Mouse (Mus musculus): Measurements from ENCODE around the gene Aco2. TPM values are rescaled to one million over a fixed set of nuclear protein-coding genes. Genes with fewer than 3 reads are reported as not detected.
A peak's percentile ranks its signal among the peaks of the same experiment; 100 is the strongest.

Aco2 gene
- total and polyA plus RNA-seq, 3 experiments = 391 to 1,044 (median 1,000) TPM

DNA sequence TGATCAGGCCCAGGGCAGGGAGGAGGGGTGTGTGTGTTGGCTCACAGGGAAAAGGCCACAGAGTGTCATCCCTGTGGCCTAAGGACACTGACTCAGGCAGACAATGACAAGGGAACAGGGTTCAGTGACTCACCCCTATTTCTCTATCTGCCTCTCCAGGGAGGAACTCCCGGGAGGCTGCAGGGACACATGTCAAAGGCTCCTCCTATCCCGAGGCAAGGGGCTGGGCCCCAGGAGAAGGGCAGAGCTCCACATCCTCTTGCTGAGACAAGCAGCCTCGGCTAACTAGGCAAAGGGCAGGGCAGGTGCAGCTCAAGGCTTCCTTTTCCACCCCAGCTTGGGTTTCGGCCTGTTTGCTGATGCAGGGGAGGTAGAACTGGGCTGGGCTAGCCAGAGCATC is 26.4 kb upstream of the Aco2 start:
- DNase-seq = peak; percentile 95

DNA sequence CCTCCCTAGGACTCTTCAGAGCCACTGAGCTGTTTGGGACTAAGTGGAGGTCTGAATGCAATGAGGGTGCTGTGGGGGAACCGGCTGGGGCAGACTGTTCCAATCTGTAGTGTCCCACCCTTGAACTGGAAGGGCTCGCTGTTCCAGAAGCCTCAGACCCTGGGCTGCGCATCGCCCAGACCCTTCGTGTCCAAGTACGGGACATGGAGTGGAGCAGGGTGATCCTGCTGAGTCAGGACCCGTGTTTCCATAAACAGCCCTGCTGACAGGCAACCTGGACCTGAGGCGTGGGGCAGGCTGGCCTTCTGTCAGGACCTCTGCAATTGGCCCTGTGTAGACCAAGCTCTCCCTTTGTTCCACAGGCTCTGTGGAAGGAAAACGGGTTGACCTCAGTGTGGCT is 25.4 kb upstream of the Aco2 start:
- no peak for DNase-seq

DNA sequence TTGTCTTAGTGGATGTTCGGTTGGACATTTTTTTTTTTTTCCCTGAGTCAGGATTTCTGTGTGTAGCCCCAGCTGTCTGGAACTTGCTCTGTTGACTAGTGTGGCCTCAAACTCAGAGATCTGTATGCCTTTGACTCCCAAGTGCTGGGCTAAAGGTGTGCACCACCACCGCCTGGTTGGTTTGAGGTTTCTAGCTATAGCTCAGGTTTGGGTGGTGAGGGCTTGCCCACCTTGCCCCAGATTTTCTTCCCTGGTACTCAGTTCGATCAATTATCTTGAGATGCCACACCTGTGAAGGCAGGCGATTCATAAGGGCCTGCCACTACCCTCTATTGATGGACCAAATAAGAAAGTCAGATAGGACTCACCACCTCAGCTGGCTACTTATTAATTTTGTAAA is 24.9 kb upstream of the Aco2 start:
- no peak for DNase-seq

DNA sequence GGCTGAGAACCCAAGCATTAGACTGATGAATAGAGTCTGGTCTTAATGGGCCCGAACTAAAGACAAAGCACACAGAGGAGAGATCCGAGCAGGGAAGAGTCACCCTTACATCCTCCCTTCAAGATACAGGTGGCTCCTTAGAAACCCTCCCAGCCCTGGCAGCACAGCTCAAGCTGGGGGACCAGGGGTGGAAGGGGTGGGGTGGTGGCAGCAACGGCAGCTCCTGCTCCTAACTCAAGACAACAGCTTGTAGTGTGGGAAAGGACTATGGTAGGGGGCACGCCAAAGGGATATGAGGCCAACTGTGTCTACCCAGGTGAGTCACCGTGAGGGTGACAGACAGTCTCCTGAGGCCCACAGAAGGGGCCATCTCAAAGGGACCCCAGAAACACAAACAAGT is 24.2 kb upstream of the Aco2 start:
- no peak for DNase-seq

DNA sequence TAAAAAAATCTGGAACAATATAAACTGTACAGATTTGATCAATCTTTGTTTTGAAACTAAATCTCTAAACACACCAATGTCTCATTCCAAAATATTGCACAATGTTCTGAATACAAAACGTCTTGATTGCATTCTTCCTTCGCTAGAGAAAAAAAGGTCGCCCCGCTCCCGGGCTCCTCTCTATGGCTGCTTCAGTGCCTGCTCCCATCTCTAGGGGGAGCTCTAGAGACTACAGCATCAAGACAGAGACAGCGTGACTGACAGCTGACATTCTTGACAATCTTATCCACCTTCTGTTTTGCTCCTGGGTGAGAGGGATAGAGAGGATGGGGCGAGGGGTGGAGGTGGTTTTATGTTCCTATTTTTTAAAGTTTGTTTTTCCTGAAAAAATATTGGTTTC is 23.8 kb upstream of the Aco2 start:
- DNase-seq = peak; percentile 70

DNA sequence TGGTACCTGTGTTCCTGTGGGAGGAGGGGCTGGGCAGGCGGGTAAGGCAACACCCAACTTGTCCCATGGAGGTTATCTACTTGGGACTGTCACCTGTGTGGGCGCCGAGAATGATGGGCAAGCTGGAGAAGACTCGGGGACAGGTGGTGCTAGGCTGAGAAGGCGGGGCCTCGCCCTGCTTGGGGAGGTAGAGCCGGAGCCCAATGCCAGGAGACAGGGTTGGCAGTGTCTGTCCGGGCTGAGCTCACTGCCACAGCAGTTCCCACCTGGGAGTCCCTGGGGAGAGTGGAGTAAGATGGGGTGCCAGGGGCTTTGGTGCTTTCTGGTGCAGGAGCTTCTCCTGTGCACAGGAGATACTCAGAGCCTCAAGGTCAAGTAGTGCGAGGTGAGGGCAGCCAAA is 23.0 kb upstream of the Aco2 start:
- DNase-seq = no peak

DNA sequence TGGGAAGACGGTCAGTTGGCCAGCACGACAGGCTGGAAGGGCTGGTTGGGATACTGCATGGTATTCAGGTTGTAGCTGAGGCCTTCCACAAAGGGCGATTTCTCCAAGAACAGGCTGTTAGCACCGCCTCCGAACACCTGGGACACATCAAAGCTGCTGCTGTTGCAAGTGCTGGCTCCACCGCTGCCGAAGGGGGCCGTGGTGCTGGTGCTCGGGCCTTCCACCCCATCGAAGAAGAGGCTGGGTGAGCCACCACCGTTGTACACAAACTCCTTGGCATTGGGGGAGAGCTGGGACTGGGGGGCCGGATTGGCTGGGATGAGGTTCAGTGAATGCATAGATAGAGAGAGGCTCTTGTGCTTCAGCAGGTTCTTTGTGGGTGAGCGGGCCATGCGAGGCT is 21.4 kb upstream of the Aco2 start:
- no peak for DNase-seq

DNA sequence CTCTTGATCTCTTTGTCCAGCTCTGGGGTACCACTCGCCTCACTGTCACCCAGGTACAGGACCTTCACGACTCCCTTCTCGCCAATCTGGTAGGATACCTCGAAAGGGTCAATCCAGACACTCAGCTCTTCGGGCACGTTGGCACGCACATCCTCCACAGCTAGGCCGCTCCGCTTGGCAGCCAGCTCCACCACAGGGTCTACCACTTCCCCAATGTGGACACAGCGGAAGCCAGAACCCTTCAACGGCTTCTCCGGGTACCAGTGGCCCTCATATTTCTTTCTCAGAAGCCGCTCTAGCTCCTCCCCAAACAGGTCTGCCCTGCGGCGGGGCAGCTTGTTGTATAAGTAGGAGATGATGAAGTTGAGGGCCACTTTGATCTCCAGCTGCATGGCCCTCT is 20.7 kb upstream of the Aco2 start:
- no peak for DNase-seq

DNA sequence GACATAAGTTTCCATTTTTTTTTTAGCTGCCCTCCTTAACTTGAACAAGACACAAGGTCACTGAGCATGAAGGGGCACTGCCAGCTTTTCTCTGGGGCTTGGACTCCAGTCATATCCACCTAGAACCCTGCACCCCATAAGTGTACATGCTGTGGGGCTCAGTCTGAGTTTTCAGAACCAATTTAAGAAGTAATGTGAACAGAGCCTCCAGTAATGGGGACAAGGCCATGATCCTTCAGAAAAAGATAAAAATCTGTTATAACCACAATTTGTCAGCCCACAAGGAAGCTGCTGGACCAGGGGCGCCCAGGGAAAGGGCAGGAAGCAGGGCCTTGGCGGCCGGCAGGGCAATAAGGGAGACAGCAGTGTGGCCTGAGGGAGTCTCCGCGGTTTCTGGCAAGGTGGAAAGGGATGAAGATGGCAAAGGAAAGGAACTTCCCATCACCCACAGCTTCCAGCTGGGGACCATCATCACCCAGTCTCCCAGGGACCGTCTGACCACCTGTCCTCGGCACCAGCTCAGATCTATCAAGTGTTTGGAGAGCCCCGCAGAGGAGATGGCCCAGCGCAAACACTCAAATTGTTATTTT is 19.6 kb upstream of the Aco2 start:
- DNase-seq = peak; percentile 67

DNA sequence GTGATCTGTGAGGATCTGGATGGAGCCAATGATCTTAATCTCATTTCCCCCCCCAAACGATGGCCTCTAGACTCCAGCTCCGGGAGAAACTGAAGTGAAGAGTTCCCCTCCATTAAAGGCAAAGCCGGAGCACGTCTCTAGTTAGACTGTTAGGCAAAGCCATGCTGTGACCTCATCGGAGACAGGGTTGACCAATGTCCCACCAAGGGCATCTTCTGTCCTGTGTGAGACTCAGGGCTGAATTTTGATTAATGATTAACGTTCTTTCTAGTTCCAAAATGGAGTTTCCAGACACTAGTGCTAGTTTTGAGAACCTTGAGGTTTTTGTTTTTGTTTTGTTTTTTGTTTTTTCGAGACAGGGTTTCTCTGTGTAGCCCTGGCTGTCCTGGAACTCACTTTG is 19.0 kb upstream of the Aco2 start:
- peak; percentile 73 for DNase-seq

DNA sequence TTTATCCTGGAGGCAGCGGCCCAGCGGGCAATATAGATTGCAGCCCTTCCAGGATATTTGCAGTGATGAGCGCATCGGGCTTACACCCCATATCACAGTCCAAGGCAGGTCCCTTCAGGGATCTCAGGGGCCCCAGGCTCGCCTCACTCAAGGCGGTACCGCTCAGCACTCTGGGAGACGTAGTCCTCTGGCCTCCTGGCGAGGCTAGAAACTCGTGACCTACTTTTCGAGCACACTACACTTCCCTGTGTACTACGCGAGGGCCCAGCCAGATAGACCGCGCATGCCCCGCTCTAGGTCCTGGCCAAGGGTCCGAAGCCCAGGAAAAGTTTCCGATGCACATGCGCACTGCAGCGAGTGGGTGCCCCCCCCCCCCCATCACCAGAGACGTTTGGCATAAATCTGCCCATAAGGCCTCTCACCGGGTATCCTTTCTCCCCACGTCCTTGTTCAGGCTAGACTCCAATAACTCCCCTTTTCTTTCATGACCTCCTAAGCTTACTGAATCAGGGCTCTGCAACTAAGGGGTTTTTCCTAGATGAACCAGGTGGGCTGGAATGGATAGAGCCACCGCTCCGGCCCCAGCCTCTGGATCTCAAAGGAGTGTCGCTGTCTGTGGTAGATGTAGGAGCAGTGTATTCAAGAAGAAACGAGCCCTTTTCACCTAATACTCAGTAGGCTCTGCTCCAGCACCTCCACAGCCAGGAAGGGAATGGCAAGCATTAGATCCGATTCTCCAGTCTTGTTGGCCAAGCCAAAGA is 15.9 kb upstream of the Aco2 start:
- peak; percentile 93 for DNase-seq

DNA sequence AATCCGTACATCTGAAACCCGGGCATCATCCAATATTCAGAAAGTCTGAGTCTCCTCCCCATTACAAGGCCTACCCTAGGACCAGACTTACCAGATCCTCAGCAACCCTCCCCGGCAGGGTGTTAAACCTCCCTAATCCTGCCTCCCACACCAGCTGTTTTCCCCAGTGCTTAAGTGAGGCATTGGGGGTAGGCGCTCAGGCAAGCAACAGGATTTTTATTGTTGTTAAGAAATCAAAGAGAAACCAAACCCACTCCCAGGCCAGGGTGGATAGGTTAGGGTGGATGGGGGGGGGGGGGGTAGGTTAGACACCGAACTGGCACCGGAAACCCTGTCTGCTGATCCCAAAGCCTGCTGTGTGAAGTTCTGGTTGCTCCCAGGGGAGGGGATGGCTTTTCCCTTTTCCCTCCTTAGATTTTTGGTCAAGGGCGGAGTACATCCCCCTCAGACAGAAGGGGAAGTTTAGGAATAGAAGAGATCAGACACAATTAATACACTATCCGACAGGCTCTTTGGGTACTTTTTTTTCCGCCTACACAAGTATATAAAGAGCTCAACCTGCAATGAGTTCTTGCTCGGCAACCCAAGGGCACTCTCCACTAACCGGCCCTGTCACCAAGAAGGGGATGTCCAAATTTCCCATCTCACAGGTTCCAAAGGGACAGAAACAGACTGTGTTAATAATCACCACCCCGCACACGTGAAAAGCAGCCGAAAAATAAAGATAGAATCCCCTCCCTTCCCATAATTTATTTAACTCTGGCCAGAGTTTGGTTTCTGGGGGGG is 15.0 kb upstream of the Aco2 start:
- DNase-seq = peak; percentile 59

DNA sequence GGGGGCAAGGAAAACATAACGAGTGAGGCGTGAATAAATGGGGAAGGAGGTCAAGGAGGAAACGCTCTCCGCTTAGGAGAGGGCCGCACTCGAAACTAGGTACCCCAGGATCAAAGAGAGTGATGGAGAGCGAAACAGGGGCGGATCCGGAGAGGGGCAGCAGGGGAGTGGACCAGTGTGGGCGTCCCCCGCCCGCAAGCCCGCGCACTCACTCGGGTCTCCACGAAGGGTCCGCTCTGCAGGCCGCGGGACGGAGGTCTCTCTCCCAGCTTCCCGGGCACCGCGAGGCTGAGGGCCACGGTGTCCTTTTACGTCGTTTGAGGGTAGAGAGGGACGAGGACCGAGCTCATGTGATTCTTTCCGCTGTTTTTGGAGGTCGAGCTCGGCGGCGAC is 14.4 kb upstream of the Aco2 start:
- DNase-seq = no peak

DNA sequence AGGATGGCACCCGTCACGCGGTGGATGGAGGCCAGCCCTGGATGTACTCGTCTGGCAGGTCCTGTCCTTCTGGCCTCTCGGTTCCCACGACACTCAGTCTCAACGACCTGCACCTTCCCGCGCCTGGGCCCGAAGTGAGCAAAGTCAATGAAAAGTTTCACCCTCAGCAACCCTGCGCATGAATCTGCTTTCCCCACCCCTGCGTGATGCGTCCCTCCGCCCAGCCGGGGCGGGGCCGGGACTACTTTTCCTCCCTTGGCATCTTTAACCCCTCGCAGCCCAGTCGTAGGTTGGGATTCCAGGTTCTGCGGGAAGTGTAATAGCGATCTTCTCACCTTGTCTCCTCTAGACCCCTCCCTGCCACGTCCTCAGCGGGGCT is 14.0 kb upstream of the Aco2 start:
- peak; percentile 96 for DNase-seq

DNA sequence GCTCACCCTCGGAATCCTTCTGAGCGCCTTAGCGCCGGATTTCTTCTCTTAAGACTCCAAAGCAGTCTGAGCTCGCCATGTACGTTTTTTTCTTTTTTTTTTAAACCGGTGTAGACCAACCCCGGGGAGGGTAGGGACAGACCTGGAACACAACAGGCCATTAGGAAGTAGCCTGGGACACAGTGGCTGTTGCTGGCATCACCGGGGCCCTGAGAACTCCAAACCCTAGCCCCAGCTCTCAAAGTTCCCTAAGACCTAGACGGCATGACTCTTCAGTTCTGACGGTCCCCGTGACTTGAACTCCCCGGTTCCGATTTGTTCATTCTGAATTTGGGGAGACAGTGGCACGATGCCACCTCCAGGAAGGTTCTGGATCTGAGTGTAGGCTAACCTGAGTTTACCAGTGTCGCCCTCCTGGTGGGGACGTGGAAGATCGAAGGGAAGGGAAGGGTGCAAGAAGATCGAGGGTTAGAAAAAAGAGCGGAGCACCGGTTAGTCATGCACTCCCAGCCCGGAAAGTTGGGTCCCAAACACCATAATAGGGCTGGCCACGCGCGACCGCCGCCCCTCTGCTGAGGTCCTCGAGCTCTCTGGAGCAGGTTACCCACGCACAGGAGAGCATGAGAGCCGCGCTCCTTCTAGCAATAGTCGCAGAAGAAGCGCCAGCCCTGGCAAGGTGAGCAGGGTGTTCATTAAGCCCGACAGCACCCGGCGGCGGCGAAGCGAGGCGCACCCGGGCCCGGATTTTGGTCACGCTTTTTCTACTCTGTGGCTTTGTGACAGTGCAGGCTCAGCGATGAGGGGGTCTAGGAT is 13.4 kb upstream of the Aco2 start, which contains the start of gene Tob2:
TSS of gene Tob2 (minus strand) at position 280 of the 813 bp plus-strand sequence.
- DNase-seq = peak; percentile 83

DNA sequence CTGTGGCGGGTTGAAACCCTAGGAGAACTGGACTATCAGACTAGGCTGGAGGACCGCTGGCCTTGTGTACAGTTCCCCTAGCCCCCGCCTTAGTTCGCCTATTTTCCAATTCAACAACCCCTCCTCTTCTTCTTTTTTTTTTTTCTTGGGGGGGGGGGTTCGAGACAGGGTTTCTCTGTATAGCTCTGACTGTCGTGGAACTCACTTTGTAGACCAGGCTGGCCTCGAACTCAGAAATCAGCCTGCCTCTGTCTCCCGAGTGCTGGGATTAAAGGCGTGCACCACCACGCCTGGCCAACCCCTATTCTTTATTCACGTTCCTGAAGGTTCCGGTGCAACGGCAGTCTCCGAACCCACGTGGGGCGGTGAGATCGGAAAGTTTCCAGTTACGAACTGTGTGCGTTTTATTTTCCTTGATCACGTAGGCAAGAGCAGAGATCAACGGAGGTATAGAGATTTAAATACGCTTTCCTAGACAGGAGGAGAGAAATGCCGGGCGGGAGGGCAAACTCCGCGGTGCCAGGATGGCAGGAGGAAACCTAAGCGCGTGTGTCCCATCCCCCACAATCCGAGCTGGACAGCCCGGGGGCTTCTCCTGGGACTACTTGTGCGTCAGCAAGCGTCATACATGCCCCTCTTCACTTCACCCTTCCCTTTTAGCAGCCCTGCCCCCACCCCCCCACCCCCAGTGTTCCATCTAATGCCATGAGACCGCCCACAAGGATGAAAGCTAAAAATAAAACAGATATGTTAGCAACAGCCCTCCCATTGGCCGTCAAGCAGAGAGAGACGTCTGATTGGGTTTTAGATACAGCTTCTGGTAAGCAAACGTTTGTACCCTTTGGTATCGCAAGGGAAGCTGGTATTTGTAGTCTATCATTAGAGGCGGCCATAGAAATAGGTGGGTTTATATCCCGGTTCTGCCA is 12.5 kb upstream of the Aco2 start:
- DNase-seq = peak; percentile 92

DNA sequence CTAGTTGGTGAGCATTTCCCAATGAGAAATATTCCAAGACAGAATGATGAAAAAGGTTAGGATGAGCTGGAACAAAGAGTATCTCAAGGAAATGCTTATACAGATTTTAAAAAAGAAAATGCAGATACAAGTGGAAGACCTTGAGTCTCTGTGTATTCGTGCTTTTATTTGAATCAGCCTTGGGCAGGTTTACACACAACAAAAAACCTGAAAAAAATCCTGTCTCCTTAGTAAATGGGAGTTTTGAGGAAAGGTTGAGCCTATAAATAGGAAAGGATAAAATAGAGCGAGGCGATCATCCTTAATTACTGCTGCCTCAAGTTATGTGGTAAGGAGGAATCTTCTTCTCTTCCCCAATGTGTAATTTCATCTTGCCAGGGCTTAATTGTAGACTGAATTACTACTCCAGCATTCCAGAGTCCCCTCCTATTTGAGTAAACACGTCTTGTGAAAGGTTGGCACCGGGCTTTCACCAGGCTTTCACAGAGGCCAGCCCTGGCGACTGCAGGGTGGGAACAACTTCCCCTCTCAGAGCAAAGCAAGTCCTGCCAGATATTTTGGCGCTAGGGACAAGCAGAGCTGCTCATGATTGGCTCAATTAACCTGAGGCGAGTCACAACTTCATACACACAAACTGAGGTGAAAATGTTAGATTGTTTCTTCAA is 11.5 kb upstream of the Aco2 start:
- DNase-seq = peak; percentile 65

DNA sequence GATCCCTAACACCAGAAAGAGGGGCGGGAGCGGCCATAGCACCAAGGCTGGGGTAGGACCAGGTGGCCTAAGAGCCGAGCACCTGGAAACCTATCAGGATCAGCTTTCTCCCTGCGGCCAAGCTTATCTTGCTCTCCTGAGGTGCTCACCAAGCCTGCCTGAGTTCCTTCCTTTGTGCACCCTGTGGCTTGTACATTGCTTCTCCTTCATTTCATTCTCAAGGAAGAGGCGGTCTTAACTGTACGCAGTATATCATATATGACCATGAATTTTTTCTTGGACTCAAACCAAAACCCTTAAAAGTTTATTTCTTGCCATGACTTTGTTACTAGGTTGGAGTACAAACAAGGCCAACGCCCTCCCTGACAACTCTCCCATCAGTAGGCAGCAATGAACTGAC is 7.9 kb upstream of the Aco2 start:
- no peak for DNase-seq

DNA sequence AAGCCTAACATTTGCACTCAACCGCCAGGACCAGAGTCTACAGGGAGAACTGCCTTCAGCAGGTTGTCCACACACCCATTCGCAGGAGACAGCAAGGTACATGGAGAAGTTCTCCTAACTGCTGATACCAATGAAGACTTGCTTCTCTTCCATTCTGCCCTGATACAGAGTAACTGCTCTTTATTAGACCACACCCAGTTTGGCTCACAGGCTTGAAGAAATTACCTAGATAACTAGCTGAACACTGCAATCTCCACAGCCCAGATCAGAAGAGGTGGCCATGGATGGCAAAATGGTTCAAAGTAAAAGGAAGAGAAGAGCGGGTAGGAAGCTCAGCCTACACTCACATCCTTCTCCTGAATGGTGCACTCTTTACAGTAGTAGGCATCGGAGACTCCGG is 2.1 kb upstream of the Aco2 start:
- DNase-seq = no peak

DNA sequence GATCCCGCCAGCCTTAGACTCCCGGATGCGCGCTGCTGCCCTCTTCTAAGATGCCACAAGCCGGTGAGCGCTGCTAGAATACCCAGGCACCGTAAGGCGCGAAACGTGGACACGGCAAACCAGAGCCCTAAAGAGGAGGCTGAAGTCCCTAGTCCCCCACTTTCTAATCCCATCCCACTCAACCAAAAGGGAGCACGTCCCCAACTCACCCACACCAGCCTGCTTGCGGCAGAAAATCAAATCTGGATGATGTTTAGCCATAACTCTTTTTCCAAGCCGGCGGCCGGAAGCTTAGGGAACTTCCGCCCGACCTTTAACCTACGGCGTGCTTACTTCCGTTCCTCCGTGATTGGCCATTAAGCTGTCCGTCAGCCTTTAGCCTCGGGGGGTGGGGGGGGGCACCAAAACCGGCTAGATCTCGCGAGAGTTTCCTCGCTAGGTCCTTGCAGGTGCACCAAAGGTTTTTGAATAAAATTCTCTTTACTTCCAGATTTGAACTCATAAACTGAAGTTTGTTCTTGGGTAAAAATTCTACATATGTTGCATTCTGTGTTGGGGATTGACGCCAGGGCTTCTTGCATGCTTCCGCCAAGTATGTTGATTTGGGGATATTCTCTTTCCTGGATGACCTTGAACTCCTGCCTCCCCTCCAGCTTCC is 376 bp upstream of the Aco2 start, which contains the start of gene Phf5a:
TSS of gene Phf5a (minus strand) at position 308 of the 658 bp plus-strand sequence.
- DNase-seq = peak; percentile 89
